Mouse (Mus musculus) cerebellum, adult 2 months (tissue): ENCODE data around the gene Eif1. TPM values are rescaled to one million over a fixed set of nuclear protein-coding genes. Genes with fewer than 3 reads are reported as not detected.
A peak's percentile ranks its signal among the peaks of the same experiment; 100 is the strongest.
"Not testable (repeated sequence)": the region's sequence is repeated elsewhere in the genome, so short reads cannot be mapped to it uniquely, and the experiment has no call there.

Experiments used
- DNase-seq, 2 experiments: peaks; one replicate each; pipeline ENCODE4 v3.0.0; 2021
- H3K27ac ChIP-seq: fragments of 200-500 bp; 2 replicates; pipeline ENCODE4 v1.5.1; 2012; ENCODE audit warnings: low read length, control low read depth, inconsistent platforms; ENCODE audit not compliant: insufficient read depth
- H3K27me3 ChIP-seq: fragments of 200-500 bp; 2 replicates; pipeline ENCODE4 v1.6.1; 2012; ENCODE audit warnings: inconsistent platforms, mild to moderate bottlenecking, low read length, moderate library complexity; ENCODE audit not compliant: control insufficient read depth, insufficient read depth
- H3K4me1 ChIP-seq: fragments of 200-500 bp; 2 replicates; pipeline ENCODE4 v1.6.1; 2011; ENCODE audit warnings: low read length; ENCODE audit not compliant: control insufficient read depth, insufficient read depth
- H3K4me3 ChIP-seq: fragments of 200-500 bp; replicated peaks from 2 replicates; pipeline ENCODE3; 2011; ENCODE audit warnings: mild to moderate bottlenecking, low read depth, low read length, control low read depth; ENCODE audit not compliant: insufficient read depth
- CTCF ChIP-seq: fragments of 200-500 bp; IDR thresholded peaks from 2 replicates; pipeline ENCODE4 v1.5.1; 2011; ENCODE audit warnings: low read depth, mild to moderate bottlenecking, control low read depth, low read length, moderate library complexity, borderline replicate concordance; ENCODE audit not compliant: insufficient read depth
- POLR2A ChIP-seq: fragments of 200-500 bp; IDR thresholded peaks from 2 replicates; pipeline ENCODE4 v1.6.1; 2011; ENCODE audit warnings: low read length, control low read depth, borderline replicate concordance; ENCODE audit not compliant: insufficient read depth
- WGBS: fragments of 180-500 bp; shearing (Covaris S2); methylation state at CpG from one replicate; pipeline ENCODE4 v1.1.7; 2018; 5-methylcytosine and 5-hydroxymethylcytosine counted together
- polyA plus RNA-seq: library from polyadenylated mRNA; depleted of rRNA; stranded (reverse); fragments of >200 nt; gene quantifications from 2 replicates; pipeline ENCODE4 v1.2.3, GENCODE M21; 2012; rRNA removed

Eif1 gene
- polyA plus RNA-seq, 1 experiment = 502 TPM

DNA sequence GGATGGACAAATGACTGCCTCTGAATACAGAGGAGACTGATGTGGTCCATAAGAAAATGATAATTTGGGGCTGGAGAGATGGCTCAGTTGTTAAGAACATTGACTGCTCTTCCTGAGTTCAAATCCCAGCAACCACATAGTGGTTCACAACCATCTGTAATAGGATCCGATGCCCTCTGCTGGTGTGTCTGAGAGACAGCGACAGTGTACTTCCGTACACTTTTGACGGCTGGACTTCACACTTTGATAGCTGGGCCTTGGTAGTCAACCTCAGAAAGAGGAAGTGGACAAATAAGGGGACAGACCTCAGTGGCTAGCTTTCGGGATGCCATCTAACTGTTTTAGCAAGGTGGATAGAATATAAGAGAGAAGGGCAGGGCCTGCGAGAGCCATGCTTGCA lies 40.5 kb downstream of the Eif1 start:
- H3K27ac ChIP-seq = no peak overlapping the region
- TF ChIP-seq POLR2A (no peak), CTCF (no peak)
- no peaks in the 10 kb centered on the region for H3K27me3 ChIP-seq
- H3K4me1 ChIP-seq = peaks cover 5% of the 10 kb centered on the region
- no peak for DNase-seq
- no peak overlapping the region for H3K4me3 ChIP-seq
- 87% methylated on average over 6 of the region's 6 CpGs for WGBS

DNA sequence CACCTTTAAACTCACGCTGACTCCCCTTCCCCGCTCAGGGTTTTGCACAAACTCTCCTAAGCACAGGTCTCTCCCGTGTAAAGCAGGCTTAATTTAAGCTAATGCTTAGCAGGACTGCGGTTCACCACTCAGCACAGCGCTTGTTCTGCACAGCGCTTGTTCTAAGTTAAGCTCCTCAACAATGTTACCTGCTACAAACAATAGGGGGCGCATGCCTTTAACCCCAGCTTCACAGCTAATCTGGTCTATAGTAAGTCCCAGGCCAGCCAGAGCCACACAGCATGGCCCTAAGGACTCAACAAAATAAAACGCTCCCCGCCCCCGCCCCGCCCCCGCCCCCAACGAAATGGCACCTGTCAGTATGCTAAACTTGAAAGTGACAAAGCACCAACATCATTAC lies 41.4 kb downstream of the Eif1 start:
- DNase-seq, H3K27me3 ChIP-seq, H3K4me1 ChIP-seq, H3K27ac ChIP-seq, H3K4me3 ChIP-seq: not testable (repeated sequence)
- WGBS = no CpG with 5 or more reads among the region's 13 CpGs

DNA sequence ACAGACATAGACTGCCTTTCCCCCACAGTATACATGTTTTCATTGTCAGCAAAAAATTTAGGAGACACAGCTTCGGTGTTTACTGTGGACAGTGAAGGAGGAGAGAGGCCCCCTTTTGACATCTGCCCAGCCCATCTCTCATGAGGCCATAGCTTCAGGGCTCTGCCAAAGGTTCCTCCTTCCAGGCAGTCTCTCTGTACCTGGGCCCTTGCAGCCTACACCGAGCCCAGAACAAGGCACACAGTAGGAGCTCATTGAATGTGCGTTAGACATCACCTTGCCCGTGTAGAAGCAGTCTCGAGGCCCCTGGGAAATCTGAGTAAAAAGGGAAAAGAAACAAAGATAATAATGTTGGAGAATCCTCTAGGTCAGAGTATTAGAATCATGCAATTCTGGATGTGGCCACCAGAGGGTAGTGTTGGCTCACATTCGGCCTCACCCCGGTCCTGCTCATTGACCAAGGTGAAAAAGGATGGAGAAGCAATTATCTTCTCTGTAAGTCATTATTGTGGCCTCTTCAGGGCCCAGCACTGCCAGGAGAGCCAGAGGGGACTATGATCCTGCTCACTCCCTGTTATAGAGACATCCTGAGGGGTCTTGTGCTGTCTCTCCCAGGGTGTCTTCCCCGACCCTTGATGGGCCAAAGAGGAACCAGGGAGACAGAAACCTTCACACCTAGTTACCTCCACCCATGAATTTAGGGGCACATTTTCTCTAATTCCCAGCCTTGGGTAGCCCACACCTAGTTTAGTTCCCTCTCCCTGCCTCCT lies 42.7 kb downstream of the Eif1 start:
- no peak for TF ChIP-seq POLR2A
- peak; percentile 97 for TF ChIP-seq CTCF
- no peaks in the 10 kb centered on the region for H3K27me3 ChIP-seq
- WGBS = 15% methylated on average over 8 of the region's 8 CpGs
- peak; percentile 79 to 87 for DNase-seq
- no peak overlapping the region for H3K4me3 ChIP-seq
- peak overlapping the region; percentile 58; the same call in 1 of the 2 replicates for H3K27ac ChIP-seq
- peaks cover 5% of the 10 kb centered on the region; the same call in 1 of the 2 replicates for H3K4me1 ChIP-seq

DNA sequence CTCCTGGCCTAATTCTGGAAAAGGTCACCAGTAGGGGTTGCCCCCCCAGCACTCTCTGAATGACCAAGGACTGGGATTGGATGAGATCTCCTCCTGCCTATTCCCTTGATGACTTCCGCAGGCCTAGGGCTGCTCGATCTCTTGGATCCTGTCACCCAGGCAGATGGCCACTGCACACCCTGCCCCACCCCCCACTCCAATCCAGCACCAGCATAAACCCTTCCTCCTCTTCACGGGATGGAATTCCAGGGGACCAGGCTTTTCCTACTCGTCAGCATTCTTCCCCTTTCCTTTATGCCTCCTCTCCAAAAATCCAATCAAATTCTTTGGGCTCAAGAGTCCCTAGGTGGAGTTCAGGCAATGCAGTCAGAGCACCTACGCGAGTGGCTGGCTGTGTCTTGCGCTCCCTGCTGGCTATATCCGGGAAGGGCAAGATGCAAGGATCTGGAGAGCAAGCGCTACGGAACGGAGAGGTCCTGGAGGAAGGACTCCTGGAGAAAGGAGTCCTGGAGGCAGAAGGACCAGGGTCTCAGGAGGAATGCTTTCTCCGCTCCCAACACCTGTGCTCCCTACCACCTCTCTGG lies 43.4 kb downstream of the Eif1 start:
- Histone ChIP-seq H3K4me3 (no peak overlapping the region), H3K4me1 (peaks cover 5% of the 10 kb centered on the region; the same call in 1 of the 2 replicates), H3K27ac (peak overlapping the region; percentile 58; the same call in 1 of the 2 replicates), H3K27me3 (no peaks in the 10 kb centered on the region)
- DNase-seq = peak; percentile 79 to 84
- WGBS = 9% methylated on average over 12 of the region's 12 CpGs
- TF ChIP-seq POLR2A (no peak), CTCF (peak; percentile 78)

DNA sequence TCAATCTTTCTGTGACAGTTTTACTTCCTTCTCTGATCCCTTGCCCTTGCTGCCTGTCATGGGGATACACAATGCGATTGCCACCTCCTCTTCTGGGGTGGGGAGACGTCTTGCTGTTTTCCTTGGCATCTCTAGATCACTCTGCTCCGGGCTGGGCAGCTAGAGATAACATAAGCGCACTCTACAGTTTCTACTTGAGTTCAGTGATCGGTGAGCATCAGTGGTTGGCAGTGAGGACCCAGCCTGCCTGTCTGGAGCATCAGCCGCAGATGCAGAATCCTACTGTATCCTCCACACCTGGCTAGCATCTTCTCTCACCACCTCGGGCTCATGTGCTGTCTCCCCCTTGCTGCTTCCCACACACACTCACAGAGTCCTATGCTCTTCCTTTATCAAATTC lies 49.5 kb downstream of the Eif1 start:
- peaks cover 18% of the 10 kb centered on the region for H3K4me1 ChIP-seq
- no peak overlapping the region for H3K4me3 ChIP-seq
- H3K27me3 ChIP-seq = no peaks in the 10 kb centered on the region
- TF ChIP-seq POLR2A (no peak), CTCF (no peak)
- H3K27ac ChIP-seq = no peak overlapping the region
- no peak for DNase-seq
- WGBS = 55% methylated on average over 7 of the region's 7 CpGs

DNA sequence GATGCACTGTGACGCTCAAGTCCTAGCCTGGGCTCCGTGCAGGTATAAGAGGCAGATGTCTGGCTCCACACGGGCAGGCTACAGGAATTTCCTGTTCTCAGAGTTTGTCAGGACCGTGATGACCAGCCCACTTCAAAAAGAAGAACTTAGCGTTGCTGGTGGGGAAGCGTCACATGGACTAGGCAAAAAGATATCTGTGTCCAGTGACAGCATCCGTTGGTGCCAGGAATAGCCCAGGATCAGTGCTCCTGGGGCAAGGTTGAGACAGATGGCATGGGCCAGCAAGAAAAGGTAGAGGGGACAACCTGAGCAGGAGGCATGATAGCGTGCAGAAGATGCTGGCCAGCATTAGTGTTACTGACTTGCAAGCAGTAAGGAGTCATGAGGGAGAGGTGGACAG lies 50.1 kb downstream of the Eif1 start:
- Histone ChIP-seq H3K27ac (peak overlapping the region; percentile 53), H3K4me3 (no peak overlapping the region), H3K27me3 (no peaks in the 10 kb centered on the region), H3K4me1 (peaks cover 18% of the 10 kb centered on the region)
- DNase-seq = peak; percentile 68 to 75
- TF ChIP-seq POLR2A (no peak), CTCF (no peak)
- WGBS = 17% methylated on average over 8 of the region's 8 CpGs

Other genes with a start within 250 kb of the Eif1 start
- gene Krt32, start 231.7 kb upstream of the Eif1 start, polyA plus RNA-seq = not detected in 2 replicates
- gene Krt35, start 223.6 kb upstream of the Eif1 start, polyA plus RNA-seq = not detected in 2 replicates
- not detected in 2 replicates for gene Krt36, start 214.3 kb upstream of the Eif1 start, polyA plus RNA-seq
- not detected in 2 replicates for gene Krt13, start 198.3 kb upstream of the Eif1 start, polyA plus RNA-seq
- gene Krt15, start 184.0 kb upstream of the Eif1 start, polyA plus RNA-seq = 0.08 and 0.35 TPM in 2 replicates
- 0.36 and 0.51 TPM in 2 replicates for gene Krt19, start 171.2 kb upstream of the Eif1 start, polyA plus RNA-seq
- gene Krt9, start 126.6 kb upstream of the Eif1 start, polyA plus RNA-seq = 0.62 and 1.5 TPM in 2 replicates
- gene Krt14, start 112.3 kb upstream of the Eif1 start, polyA plus RNA-seq = 0.11 and 0.13 TPM in 2 replicates
- not detected in 2 replicates for gene Krt16, start 71.0 kb upstream of the Eif1 start, polyA plus RNA-seq
- gene Krt17, start 58.9 kb upstream of the Eif1 start, polyA plus RNA-seq = 0.11 and 0.16 TPM in 2 replicates
- not detected in 2 replicates for gene Krt42, start 50.0 kb upstream of the Eif1 start, polyA plus RNA-seq
- gene Gast, start 14.5 kb downstream of the Eif1 start, polyA plus RNA-seq = not detected in 2 replicates
- 105 and 107 TPM in 2 replicates for gene Hap1, start 36.2 kb downstream of the Eif1 start, polyA plus RNA-seq
- 127 and 162 TPM in 2 replicates for gene Jup, start 77.9 kb downstream of the Eif1 start, polyA plus RNA-seq
- 17.6 and 19.6 TPM in 2 replicates for gene P3h4, start 95.0 kb downstream of the Eif1 start, polyA plus RNA-seq
- 8.0 and 8.6 TPM in 2 replicates for gene Fkbp10, start 95.8 kb downstream of the Eif1 start, polyA plus RNA-seq
- gene Nt5c3b, start 121.9 kb downstream of the Eif1 start, polyA plus RNA-seq = 79.9 and 85.7 TPM in 2 replicates
- gene Klhl10, start 122.0 kb downstream of the Eif1 start, polyA plus RNA-seq = 0.46 and 0.49 TPM in 2 replicates
- 16.1 and 19.1 TPM in 2 replicates for gene Klhl11, start 152.9 kb downstream of the Eif1 start, polyA plus RNA-seq
- 155 and 156 TPM in 2 replicates for gene Acly, start 208.1 kb downstream of the Eif1 start, polyA plus RNA-seq
- gene Ttc25, start 225.7 kb downstream of the Eif1 start, polyA plus RNA-seq = 0.86 and 0.92 TPM in 2 replicates